Mouse (Mus musculus): ENCODE data around the gene Pgp.
"Not testable (repeated sequence)": the region's sequence is repeated elsewhere in the genome, so short reads cannot be mapped to it uniquely, and the experiment has no call there.

The Pgp gene

DNA sequence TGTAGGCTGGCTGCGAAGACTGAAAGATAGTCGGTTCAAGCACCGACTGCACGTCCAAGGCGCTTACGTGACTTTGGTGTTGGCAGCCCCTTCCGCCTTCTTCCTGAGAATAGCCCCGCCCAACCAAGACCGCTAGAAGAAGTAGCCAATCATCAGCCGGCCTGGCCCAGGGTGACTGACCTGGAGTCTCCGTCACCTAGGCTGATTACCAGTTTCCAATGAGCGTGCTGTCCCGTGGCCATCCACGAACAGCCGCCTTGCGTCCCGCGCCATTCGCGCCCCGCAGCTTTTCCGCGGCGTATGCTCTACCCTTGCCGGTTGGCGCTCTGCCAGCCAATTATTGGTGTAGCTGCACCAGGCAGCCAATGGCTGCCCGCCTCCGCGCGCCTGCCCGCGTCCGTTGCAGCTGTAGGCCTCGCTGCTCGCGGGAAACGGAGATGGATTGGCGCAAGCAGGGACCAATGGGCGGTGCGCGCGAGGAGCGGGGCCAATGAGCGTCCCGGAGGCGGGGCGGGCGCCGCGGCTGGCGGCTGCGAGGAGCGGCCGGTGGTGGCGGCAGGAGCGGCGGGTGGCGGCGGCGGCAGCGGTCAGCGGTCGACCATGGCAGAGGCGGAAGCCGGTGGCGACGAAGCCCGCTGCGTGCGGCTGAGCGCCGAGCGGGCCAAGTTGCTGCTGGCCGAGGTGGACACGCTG lies at the start of gene Pgp, which contains the start of gene E4f1:
Gene Pgp (plus strand): TSS at position 483 of the 693 bp plus-strand sequence.
Gene E4f1 (minus strand): TSS at position 404 of the 693 bp plus-strand sequence.
- peak; percentile 99 for DNase-seq

DNA sequence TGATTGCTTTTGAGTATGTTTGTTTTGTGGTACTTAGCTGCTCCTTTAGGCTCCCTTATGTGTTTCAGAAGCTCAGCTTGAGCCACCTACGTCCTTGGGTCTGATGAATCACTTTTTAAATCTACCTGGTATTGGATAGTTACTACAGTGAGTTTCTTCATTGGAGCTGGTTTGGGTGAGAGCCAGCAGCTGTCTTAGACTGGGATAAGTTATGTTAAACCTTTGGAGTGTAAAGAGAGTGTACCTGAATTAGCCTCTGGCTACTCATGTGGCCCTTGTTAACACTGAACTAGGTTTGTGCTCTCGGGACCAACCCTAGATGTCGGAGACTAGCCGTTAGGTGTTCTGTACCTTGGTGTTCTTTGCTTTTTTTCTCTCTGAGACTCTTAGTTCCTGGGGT lies 47.1 kb upstream of the Pgp start:
- no peak for DNase-seq

DNA sequence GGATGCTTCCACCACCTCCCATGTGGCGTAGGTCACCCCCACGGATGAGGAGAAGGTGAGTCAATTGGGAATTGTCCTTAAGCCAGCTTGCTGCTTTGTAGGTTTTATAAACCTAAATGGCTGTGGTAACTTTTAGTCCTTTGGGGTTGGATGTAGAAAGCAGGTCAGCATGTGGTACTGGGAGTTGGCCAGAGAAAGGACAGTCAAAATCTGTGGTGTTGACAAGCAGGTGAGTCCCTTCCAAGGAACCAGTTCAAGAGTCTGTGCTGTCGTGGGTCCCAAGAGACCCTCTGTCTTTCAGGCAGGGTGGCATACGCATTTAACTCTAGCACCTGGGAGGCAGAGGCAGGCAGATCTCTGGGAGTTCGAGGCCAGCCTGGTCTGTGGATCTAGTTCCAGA lies 45.7 kb upstream of the Pgp start:
- no peak for DNase-seq

DNA sequence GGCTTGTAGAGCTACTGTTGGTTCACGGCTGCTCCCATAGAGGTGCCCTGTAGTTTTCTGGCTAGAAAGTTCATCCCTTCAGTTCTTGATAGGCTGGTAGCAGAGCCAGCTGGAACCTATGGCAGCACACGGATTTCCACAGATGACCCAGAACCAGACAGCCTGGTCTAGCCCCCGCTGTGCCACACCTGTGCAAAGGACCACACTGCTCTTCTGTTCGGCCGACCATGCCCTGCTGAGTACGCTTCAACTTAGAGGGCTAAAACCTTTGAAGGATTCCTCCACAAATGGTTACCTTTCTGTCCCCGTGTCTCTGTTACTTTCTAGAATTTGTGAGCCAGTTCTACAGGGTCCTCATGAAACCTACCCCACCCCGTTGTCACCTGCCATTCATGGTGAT lies 44.9 kb upstream of the Pgp start:
- not testable (repeated sequence) for DNase-seq

DNA sequence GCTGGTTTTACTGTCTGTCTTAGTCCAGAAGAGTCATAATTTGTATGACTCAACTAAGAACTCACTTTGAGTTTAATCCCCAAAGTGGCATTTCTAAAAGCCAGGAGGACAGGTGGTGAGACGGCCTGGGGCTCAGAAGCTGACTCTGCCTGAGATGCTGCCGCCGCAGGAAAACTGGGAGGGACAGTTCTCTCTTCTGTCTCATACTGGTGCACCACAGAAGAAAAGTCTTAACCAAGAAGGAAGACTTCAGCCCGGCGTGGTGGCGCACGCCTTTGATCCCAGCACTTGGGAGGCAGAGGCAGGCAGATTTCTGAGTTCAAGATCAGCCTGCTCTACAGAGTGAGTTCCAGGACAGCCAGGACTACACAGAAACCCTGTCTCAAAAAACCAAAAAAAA lies 44.3 kb upstream of the Pgp start:
- DNase-seq = no peak

DNA sequence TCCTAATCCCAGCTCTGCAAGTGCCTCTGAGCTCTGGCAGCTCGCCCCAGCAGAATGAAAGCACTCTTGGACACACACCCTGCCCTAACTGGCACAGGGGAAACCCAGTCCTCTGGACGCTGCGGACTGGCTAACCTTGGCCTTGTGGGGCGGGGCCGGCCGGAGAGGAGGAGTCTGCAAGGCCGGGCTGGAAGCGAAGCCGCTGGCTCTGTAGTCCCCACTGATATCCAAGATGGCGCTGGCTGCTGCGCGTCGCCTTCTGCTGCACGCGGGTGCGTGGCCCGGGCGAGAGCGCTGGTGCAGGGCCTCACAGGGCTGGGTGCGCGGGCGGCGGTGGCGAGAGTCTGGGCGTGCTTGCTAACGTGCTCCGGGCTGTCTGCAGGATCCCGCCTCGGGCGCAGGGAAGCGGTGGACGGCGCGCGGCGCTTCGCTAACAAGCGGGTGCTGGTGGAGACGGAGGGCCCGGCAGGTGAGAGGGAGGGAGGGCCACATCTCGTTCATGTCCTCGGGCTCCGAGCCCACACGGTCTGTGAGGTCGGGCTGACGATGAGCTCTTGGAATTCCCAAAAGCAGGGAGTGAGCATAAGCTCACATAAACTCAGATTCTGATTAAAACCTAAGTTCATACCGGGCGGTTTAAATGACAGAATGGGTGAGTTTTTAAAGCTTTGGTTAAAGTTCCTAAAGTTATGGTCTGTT lies 43.6 kb upstream of the Pgp start, which contains the start of gene Eci1:
Gene Eci1 (plus strand): TSS at position 171 of the 699 bp plus-strand sequence.
- DNase-seq = peak; percentile 97

DNA sequence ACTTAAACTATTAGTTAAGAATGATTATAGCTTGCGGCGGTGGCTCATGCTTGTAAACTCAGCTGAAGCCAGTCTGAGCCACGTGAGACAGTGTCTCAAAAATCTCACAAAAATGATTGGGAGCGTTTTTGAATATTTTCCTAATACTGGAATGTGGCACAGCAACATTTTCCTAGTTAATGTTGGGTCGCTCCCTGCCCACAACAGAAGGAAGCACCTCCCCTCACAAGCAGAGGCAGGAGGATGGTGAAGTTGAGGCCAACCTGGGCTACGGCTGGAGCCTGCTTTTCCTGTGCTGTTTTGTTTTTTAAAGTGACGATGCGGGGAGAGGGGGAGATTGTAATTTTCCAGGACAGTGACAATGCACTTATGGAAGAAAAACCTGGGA lies 43.0 kb upstream of the Pgp start:
- DNase-seq = peak; percentile 37

DNA sequence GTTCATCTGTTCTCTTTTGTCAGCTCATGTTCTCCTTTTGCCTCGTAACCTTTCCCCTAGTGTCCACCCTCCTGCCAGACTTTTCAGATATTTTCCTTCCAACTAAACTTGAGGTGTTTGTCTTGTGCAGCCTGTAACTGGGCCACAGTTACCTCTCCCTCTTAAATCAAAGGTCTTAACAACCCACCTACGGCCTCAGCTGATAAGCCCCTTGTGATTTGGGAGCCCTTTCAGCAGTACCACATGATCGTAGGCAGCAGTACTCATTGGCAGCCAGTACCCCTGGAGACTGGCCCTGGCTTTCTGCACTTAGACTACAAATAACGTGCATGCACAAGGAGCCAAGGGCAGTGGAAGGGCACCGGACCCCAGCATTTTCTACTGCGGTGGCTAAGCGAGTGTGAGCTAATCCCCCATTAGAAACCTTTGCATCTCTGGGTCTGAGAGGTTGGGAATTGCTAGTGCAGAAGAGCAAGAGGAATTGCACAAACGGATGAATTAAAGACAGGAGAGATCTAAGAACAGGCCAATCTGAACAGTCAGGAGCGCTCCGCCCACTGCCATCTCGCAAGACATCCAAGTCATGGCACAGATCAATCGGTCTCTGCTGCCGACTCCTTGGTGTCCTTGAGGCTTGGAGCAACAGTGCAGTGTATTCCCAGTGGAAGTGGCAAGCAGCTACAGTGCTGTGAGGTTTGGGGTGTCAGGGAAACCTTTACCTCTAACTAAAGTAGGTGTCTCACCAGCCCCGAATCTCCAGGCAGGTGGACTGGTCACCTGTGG lies 40.8 kb upstream of the Pgp start:
- DNase-seq = no peak

DNA sequence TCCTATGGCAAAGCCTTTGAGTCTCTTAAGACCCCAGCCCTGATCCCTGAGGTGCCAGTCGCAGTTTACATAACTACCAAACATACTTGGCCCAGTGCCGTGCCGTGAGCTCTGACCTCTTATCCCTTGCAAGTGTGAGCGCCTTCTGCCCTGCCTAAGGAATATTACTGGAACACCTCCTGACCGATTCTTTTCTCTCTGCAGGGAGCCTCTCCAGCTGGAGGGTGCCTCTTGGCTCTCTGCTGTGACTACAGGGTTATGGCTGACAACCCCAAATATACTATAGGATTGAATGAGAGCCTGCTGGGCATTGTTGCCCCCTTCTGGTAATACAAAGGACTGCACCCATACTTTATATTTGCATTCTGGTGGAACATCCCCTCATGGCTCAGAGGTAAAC lies 33.2 kb upstream of the Pgp start:
- peak; percentile 70 for DNase-seq

DNA sequence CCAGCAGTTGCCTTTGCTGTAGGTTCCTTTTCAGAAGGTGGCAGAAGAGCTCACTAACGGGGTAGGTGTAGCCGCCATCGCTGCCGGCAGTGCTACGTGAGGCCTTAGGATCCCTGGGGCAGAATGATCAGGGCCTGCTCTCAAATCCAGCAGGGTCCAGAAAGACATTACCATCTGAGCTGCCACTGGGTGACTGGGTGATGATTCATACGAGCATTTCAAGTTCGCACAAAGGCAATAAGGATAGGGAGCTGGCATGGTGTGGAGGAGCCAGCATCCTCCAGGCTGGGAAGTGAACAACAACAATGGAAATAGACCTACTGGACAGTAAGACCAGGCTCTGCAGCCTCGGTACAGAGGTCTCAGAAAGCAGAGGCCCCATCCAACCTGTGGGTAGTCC lies 29.8 kb upstream of the Pgp start:
- no peak for DNase-seq

DNA sequence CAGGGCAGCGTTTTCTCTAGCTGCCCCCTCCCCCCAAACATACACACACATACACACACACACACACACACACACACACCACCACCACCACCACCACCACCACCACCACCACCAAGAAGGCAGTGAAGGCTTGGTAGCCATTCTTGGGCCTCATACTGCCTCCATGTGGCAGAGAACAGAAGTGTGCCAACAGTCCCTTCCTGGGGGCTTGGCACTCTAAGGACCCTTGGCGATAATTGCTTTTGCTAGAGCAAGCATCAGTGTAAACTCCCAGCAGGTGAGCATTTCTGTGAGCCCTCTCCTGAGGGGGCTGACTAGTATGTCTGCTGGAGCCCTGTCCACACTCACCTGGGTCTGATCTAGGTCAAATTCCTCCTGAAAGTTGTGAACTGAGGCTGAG lies 29.0 kb upstream of the Pgp start:
- DNase-seq = peak; percentile 46

DNA sequence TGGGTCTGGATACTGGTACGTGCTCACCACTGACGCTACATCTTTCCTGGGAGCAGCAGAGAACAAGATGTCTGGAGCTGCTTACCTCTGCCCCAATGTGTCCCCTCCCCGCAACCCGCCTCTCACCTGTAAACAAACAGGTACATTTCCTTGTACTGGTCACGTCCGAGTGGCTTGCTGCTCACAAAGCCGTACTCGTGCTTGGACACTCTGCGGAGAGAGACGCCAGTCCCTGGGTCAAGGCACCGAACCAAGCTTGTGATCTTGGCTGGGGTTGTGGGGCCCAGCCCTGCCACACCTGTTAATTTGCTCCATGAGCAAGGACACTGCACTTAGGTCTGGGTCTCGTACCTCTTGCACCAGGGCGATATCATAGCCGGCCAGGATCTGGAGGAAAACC lies 28.1 kb upstream of the Pgp start:
- DNase-seq = no peak

DNA sequence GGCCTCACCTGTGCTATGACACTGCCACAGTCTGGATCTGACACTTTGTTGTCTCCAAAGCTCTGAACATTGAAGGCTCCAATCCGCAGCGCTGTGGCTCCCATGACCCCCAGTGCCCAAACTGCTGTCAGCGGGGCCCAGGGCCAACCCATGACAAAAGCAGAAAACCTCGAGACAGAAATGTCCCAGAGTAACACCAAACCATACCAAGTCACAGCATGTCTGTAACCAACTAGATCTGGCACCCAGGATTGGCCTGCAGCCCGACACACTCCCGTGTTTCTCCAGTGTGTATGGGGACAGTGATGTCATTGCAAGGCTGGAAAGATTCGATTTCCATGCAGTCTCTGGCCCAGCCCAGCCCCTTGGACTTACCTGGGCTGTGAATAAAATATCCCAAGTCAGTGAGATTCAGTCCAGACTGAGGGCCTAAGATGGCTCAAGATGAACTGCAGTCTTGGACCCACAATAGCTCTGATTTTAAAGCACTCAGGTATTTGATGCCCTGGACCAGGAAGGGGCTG lies 27.5 kb upstream of the Pgp start, which contains the start of gene Dnase1l2:
Gene Dnase1l2 (minus strand): TSS at position 474 of the 524 bp plus-strand sequence.
- DNase-seq = no peak

DNA sequence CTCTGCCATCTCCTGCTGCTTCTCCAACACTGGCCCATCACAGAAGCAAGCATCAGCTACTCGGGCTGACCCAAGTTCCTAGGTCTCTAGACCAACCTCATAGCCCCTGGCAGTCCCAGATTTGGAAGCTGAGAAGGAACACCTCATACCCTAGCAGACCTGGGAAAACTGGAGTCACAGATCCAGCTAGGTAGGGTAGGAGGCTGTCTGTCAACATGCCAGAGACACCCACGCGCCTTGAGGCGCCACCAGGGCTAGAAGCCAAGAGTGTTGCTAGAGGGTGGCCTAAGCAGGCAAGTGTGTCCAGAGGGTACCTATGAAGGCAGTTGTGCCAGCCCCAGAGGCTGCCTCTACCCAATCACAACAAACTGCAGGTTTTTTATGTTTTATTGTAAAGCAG lies 26.8 kb upstream of the Pgp start:
- DNase-seq = no peak

DNA sequence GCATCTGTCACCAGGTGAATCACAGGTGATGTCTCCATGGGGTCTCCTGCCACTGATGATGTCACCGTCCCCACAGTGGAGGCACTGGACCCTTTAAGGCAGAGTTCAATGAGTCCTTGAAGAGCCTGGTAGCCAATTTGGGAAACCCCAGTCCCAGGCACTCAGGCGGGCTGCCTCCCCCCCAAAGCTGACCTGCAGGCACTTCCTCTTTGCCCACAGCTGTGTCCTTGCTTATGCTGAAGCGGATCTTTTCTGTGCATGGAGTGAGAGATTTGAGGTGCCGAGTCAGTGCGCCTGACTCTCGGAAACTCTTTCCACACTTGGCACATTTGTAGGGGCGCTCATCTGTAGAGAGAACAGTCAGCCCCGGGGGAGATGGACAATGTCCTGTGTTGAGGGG lies 23.6 kb upstream of the Pgp start:
- DNase-seq = no peak

DNA sequence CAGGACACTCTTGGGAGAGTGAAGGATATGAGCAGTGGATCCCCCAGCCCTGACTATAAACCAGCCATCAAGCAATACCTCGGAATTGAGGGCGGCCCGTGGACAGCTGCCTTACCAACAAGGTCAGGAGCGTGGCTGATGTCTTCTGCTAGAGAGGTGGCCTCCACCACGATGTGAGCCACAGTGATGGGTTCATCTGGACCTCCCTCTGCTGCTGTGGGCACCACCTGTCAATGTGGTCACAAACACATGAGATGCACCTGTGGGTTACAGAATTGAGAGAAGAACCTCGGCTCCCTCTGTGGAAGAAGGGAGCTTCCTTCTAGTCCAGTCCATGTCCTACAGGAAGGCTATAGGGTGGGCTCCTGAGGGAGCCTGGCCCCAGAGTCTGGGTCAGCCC lies 20.7 kb upstream of the Pgp start:
- DNase-seq = no peak

DNA sequence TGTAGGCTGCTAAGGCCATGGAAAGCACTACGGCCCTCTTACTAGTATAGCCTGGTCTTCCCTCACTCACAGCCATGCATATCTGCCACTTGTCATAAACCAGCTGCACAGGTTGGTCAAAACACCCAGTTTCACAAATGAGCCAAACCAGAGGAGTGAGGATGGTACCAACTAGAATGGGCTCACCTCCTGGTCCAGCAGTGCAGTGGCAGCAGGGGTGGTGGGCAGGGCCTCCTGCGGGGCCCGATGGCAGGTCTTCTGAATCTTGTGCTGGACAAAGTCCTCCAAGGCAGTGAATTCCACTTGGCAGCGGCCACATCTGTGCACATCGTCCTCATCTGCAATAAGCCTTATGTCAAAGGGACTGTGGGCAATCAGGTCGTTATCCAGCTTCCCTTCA lies 19.0 kb upstream of the Pgp start:
- no peak for DNase-seq

DNA sequence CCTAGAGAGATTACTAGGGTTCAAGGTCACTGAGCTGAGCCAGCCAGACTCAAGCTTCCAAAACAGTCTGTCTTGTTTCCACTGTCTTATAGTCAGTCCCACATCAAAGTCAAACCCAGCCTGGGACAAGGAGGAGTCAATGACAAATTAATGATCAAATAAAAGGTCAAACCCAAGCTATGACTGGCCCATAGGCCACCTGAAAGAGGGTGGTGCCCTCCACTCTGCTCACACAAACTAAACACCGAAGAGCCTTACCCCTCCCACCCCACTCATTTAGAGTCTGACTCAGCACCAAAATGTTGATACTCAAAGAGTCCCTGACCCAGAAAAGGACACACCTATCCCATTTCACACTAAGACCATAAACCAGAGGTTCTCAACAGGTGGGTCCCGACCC lies 16.8 kb upstream of the Pgp start:
- no peak for DNase-seq

DNA sequence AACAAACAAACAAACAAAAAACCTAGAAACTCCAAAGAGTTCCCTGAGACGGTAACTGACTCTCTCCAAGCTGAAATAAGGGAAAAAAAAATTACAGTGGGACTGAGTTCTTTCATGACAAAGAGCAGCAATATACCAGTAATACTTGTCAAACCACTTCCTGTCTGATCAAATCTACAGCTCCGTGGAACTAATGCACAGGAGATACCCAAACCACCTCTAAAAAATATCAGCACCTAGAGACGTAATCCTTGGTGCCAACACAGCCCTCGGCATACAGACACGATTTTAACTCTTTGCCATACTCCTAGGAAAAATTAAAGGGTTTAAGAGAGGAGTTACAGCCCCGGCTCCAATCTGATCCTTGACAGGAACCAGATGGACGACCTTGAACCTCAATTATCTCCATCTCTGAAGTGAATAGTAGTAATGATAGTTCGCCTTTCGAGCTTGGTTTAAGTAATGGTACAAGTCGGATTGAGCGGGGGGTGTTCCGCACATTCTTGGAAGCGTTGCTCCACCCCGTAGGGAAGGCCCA lies 15.9 kb upstream of the Pgp start:
- no peak for DNase-seq

DNA sequence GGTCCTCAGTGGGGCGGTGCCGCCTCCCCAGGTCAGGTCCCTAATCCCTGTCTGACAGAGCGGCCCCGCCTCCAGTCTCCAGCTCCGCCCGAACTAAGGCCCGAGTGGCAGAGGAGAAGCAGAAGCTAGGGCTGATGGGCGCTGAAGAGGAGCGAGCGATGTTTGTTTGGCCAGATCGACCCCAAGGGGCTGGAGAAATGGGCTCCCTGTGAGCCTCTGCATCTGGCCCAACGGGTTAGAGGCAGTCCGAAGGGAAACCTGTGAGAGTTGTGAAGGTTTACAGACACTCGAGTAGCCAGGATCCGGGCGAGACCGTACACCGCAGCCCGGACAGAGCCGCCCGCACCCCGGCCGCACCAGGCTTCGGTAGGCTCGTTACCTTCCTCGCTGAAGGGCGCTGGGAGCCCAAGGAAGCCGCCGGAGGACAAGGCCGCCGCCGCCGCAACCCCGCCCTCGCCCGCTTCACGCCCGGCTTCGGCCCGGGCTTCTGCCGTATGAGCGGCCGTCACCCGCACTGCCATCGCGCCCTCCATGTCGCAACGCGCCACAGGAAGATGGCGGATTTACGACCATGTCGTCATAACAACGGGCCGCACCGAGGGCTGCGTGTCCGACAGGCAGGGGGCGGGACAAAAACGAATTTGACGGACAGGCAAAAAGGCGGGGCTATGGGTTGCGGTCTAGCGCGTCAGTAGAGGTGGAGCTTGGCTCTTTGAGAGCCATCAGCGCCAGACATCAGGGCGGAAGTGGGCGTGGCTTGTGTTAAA lies 15.3 kb upstream of the Pgp start:
- DNase-seq = peak; percentile 100

DNA sequence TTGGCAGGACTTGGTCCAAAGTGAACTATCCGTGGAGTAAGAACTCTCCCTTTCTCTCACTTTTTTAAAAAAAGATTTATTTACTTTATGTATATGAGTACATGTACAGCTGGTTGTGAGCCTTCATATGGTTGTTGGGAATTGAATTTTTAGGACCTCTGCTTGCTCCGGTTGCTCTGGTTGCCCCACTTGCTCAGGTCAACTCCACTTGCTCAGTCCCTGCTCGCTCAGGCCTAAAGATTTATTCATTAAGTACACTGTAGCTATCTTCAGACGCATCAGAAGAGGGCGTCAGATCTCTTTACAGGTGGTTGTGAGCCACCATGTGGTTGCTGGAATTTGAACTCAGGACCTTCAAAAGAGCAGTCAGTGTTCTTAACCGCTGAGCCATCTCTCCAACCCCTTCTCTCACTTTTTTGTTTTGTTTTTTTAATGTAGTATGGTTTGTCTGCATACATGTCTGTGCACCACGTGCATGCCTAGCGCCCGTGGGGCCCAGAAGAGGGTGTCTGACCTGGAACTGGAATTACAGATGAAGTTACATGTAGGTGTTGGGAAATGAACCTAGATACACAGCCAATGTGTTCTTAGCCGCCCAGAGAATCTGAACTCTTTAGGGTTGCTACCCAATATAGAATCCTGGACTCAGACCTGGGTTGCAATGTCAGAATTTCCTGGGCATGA lies 14.5 kb upstream of the Pgp start:
- not testable (repeated sequence) for DNase-seq

DNA sequence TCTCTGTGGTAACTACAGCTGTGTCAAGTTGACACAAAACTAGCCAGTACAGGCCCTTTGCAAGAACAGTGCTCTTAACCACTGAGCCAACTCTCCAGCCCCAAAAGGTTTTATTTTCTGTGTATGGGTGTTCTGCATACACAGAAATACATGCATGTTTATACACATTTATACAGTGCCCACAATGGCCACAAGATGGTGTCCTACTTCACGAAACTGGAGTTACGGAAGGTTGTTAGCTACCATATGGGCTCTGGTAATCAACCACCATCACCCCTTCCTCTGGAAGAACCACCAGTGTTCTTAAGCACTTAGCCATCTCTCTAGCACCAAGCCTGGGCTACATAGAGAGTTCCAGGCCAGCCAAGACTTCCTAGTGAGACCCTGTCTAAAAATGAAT lies 8.6 kb upstream of the Pgp start:
- DNase-seq = peak; percentile 69

All from retina, postnatal 1 day (tissue).